Mouse (Mus musculus): Measurements from ENCODE around the gene Btg4.

Btg4 gene

DNA sequence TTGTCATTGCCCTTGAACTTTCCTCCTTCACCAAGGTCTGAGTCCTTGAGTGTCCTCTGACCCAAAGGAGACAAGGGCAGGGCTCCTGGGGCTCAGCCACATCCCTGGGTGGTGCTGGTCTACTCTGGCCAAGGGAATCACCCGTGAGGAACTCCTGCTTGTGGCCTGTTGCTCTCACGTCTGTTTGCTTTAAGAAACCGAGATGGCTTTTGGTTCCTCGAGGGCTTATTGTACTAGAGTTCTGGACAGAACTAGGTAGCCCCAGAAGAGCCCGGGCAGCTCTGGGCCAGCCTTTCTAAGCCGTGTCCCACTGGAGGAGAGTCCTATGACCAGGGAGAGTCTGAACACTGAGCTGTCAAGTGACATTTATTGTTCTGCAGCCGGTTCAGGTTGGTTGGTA is 108.4 kb downstream of the Btg4 start:
- DNase-seq, result no peak

All from cerebellum, adult 9-10 months (tissue).